Mouse (Mus musculus) hindbrain, embryonic 14.5 days (tissue): ENCODE results near the gene Nav2. TPM values are rescaled to one million over a fixed set of nuclear protein-coding genes. Genes with fewer than 3 reads are reported as not detected.

Experiments
- ATAC-seq: fragments of 200-750 bp; cut with Nextera tagmentation; 2 replicates; pipeline ENCODE4 v1.8.0; 2017; ENCODE audit warnings: moderate number of reproducible peaks, mild to moderate bottlenecking, moderate TSS enrichment, moderate library complexity; ENCODE audit not compliant: low FRiP score
- DNase-seq: peaks from one replicate; pipeline ENCODE4 v3.0.0-alpha.2; 2015; ENCODE audit warnings: low spot score
- H3K27ac ChIP-seq: fragments of 300-500 bp; sonication (generic); 2 replicates; pipeline ENCODE4 v1.5.1; 2014; ENCODE audit warnings: mild to moderate bottlenecking, moderate library complexity
- H3K27me3 ChIP-seq: fragments of 300-500 bp; sonication (generic); 2 replicates; pipeline ENCODE4 v1.6.1; 2014; ENCODE audit warnings: mild to moderate bottlenecking, low read length, mixed read lengths; ENCODE audit not compliant: control insufficient read depth, insufficient read depth
- H3K36me3 ChIP-seq: fragments of 300-500 bp; sonication (generic); replicated peaks from 2 replicates; pipeline ENCODE4 v1.6.1; 2014; ENCODE audit not compliant: control insufficient read depth, insufficient read depth
- H3K4me1 ChIP-seq: fragments of 300-500 bp; sonication (generic); replicated peaks from 2 replicates; pipeline ENCODE4 v1.6.1; 2014; ENCODE audit warnings: antibody characterized with exemption, low read length, mixed read lengths; ENCODE audit not compliant: control insufficient read depth, insufficient read depth
- H3K4me2 ChIP-seq: fragments of 300-500 bp; sonication (generic); replicated peaks from 2 replicates; pipeline ENCODE4 v1.6.1; 2014; ENCODE audit warnings: mild to moderate bottlenecking, moderate library complexity
- H3K4me3 ChIP-seq: fragments of 300-500 bp; sonication (generic); replicated peaks from 2 replicates; pipeline ENCODE4 v1.5.1; 2014; ENCODE audit warnings: mild to moderate bottlenecking, low read length
- H3K9ac ChIP-seq: fragments of 300-500 bp; sonication (generic); 2 replicates; pipeline ENCODE4 v1.6.1; 2014
- H3K9me3 ChIP-seq: fragments of 300-500 bp; sonication (generic); 2 replicates; pipeline ENCODE4 v1.6.1; 2016; ENCODE audit warnings: low read length; ENCODE audit not compliant: control insufficient read depth
- WGBS: fragments of 180-500 bp; shearing (Covaris S2); extraction: QIAGEN DNeasy Blood & Tissue Kit; methylation state at CpG from one replicate; pipeline ENCODE4 v1.1.7; 2014; 5-methylcytosine and 5-hydroxymethylcytosine counted together
- polyA plus RNA-seq: library from polyadenylated mRNA; unstranded; fragments of >200 nt; fragmentation: Nextera tagmentation; extraction: Ambion mirVana; gene quantifications from 2 replicates; pipeline ENCODE4 v1.2.1, GENCODE M21; 2014

Nav2 gene
- polyA plus RNA-seq, 1 experiment from 2014 or later: 28.2 TPM

GRCm38 (mm10) chr7:49468492-49469205 is 560.1 kb downstream of the Nav2 start:
- Histone ChIP-seq H3K27me3 (no peaks in the 10 kb centered on the region), H3K36me3 (peaks cover 18% of the 10 kb centered on the region; the same call in 1 of the 2 replicates), H3K4me3 (no peak overlapping the region), H3K27ac (no peak overlapping the region), H3K4me1 (no peaks in the 10 kb centered on the region), H3K4me2 (no peak overlapping the region), H3K9ac (no peak overlapping the region), H3K9me3 (no peaks in the 10 kb centered on the region)
- DNase-seq (no peak), ATAC-seq (no peak)
- 79% methylated on average over 8 of the region's 8 CpGs for WGBS

- H3K4me2 ChIP-seq: no peak overlapping the region
- WGBS: 67% methylated on average over 3 of the region's 3 CpGs
- no peak overlapping the region for H3K27ac ChIP-seq
- no peak overlapping the region for H3K9ac ChIP-seq
- no peak for ATAC-seq
- no peaks in the 10 kb centered on the region for H3K9me3 ChIP-seq
- no peaks in the 10 kb centered on the region for H3K27me3 ChIP-seq
- DNase-seq: no peak
- H3K4me3 ChIP-seq: no peak overlapping the region
- no peaks in the 10 kb centered on the region for H3K4me1 ChIP-seq
- no peaks in the 10 kb centered on the region for H3K36me3 ChIP-seq
These were observed 562.8 kb downstream of the Nav2 start for GRCm38 (mm10) chr7:49471278-49471677.

- Histone ChIP-seq H3K4me1 (0 out of 2 replicates have a peak, but pooled peaks cover 5% of the 10 kb centered on the region), H3K27ac (no peak overlapping the region), H3K9ac (no peak overlapping the region), H3K27me3 (no peaks in the 10 kb centered on the region), H3K9me3 (no peaks in the 10 kb centered on the region), H3K36me3 (no peaks in the 10 kb centered on the region), H3K4me2 (no peak overlapping the region), H3K4me3 (no peak overlapping the region)
- ATAC-seq: no peak
- 93% methylated on average over 6 of the region's 6 CpGs for whole genome bisulfite sequencing
- DNase-seq: no peak
These were observed 566.8 kb downstream of the Nav2 start for GRCm38 (mm10) chr7:49475282-49475681.

- H3K4me1 ChIP-seq: 0 out of 2 replicates have a peak, but pooled peaks cover 5% of the 10 kb centered on the region
- DNase-seq (no peak), ATAC-seq (no peak)
- no peak overlapping the region for H3K4me3 ChIP-seq
- H3K27ac ChIP-seq: no peak overlapping the region
- no peak overlapping the region for H3K4me2 ChIP-seq
- no peaks in the 10 kb centered on the region for H3K36me3 ChIP-seq
- no peaks in the 10 kb centered on the region for H3K9me3 ChIP-seq
- WGBS: 98% methylated on average over 8 of the region's 8 CpGs
- no peak overlapping the region for H3K9ac ChIP-seq
- H3K27me3 ChIP-seq: no peaks in the 10 kb centered on the region
These were observed 567.6 kb downstream of the Nav2 start for GRCm38 (mm10) chr7:49476163-49476562.

GRCm38 (mm10) chr7:49476666-49477065 is 568.1 kb downstream of the Nav2 start:
- WGBS: 64% methylated on average over 5 of the region's 5 CpGs
- Histone ChIP-seq H3K4me3 (no peak overlapping the region), H3K36me3 (no peaks in the 10 kb centered on the region), H3K9ac (no peak overlapping the region), H3K9me3 (no peaks in the 10 kb centered on the region), H3K27ac (no peak overlapping the region), H3K4me1 (0 out of 2 replicates have a peak, but pooled peaks cover 5% of the 10 kb centered on the region), H3K4me2 (no peak overlapping the region), H3K27me3 (no peaks in the 10 kb centered on the region)
- DNase-seq (no peak), ATAC-seq (no peak)

- Histone ChIP-seq H3K9ac (no peak overlapping the region), H3K27me3 (no peaks in the 10 kb centered on the region), H3K36me3 (no peaks in the 10 kb centered on the region), H3K4me3 (no peak overlapping the region), H3K9me3 (no peaks in the 10 kb centered on the region), H3K27ac (no peak overlapping the region), H3K4me1 (0 out of 2 replicates have a peak, but pooled peaks cover 5% of the 10 kb centered on the region), H3K4me2 (no peak overlapping the region)
- 82% methylated on average over 9 of the region's 9 CpGs for WGBS
- ATAC-seq (no peak), DNase-seq (no peak)
These were observed 568.8 kb downstream of the Nav2 start for GRCm38 (mm10) chr7:49477076-49477975.

- Histone ChIP-seq H3K4me1 (0 out of 2 replicates have a peak, but pooled peaks cover 5% of the 10 kb centered on the region), H3K9me3 (no peaks in the 10 kb centered on the region), H3K27ac (no peak overlapping the region), H3K36me3 (no peaks in the 10 kb centered on the region), H3K27me3 (no peaks in the 10 kb centered on the region), H3K4me2 (no peak overlapping the region), H3K9ac (no peak overlapping the region), H3K4me3 (no peak overlapping the region)
- ATAC-seq (no peak), DNase-seq (no peak)
- 56% methylated on average over 7 of the region's 7 CpGs for WGBS
These were observed 569.4 kb downstream of the Nav2 start for GRCm38 (mm10) chr7:49477976-49478349.

GRCm38 (mm10) chr7:49478886-49479285 is 570.4 kb downstream of the Nav2 start:
- Histone ChIP-seq H3K4me1 (0 out of 2 replicates have a peak, but pooled peaks cover 5% of the 10 kb centered on the region), H3K36me3 (no peaks in the 10 kb centered on the region), H3K27ac (no peak overlapping the region), H3K27me3 (no peaks in the 10 kb centered on the region), H3K4me3 (no peak overlapping the region), H3K4me2 (no peak overlapping the region), H3K9me3 (no peaks in the 10 kb centered on the region), H3K9ac (no peak overlapping the region)
- 94% methylated on average over 4 of the region's 4 CpGs for WGBS
- ATAC-seq: no peak
- DNase-seq: no peak

GRCm38 (mm10) chr7:49480962-49481361 is 572.4 kb downstream of the Nav2 start:
- 53% methylated on average over 8 of the region's 8 CpGs for WGBS

More at GRCm38 (mm10) chr7:49480962-49481361, 572.4 kb downstream of the Nav2 start:
- ATAC-seq (no peak), DNase-seq (no peak)
- no peak overlapping the region for H3K9ac ChIP-seq
- H3K36me3 ChIP-seq: no peaks in the 10 kb centered on the region
- no peaks in the 10 kb centered on the region for H3K9me3 ChIP-seq
- no peak overlapping the region for H3K4me2 ChIP-seq
- H3K27me3 ChIP-seq: no peaks in the 10 kb centered on the region; the same call in 1 of the 2 replicates
- no peak overlapping the region for H3K27ac ChIP-seq
- peaks cover 22% of the 10 kb centered on the region; the same call in 1 of the 2 replicates for H3K4me1 ChIP-seq
- no peak overlapping the region for H3K4me3 ChIP-seq
